In genomic region chr11:101395110-101395509, GRCm38 (mm10) we compare ENCODE assay signal across 9 mouse cellular contexts. TPM values are rescaled to one million over a fixed set of nuclear protein-coding genes. Genes with fewer than 3 reads are reported as not detected.
DNase-seq lines count a peak whose midpoint lies in the region; ATAC-seq and TF ChIP-seq lines count a peak whose summit lies in the region.
"Had no signal": no experiment of that assay in that cellular context is flagged by ENCODE, and none has a peak within 500 bp of the region (broad histone marks: within the 10 kb centered on the region; RNA-seq: fewer than 3 reads in every experiment).

No protein-coding gene starts in this region.

- peak; percentile 93 for TF ChIP-seq CTCF in brain, embryonic 14.5 days (IDR thresholded peaks at IDR 0.05; ENCODE audit: borderline replicate concordance, extremely low read depth, insufficient read depth, insufficient read length)

- H3K9ac ChIP-seq in heart, embryonic 12.5 days = no peak overlapping the region
- no peak overlapping the region for H3K9ac ChIP-seq in forebrain, embryonic 11.5 days (ENCODE audit: low read length)

- H3K4me1 ChIP-seq in heart, embryonic 12.5 days (replicated peaks) = no peaks in the 10 kb centered on the region
- no peaks in the 10 kb centered on the region for H3K4me1 ChIP-seq in forebrain, embryonic 11.5 days (replicated peaks; ENCODE audit: control insufficient read depth, insufficient read depth, low read length)

- no peaks in the 10 kb centered on the region for H3K36me3 ChIP-seq in heart, embryonic 12.5 days
- H3K36me3 ChIP-seq in forebrain, embryonic 11.5 days (ENCODE audit: control insufficient read depth, insufficient read depth, low read length) = no peaks in the 10 kb centered on the region
- no peaks in the 10 kb centered on the region for H3K36me3 ChIP-seq in splenic B cell, adult 2 months (ENCODE audit: control insufficient read depth, insufficient read depth, low read length, poor library complexity, severe bottlenecking)

- 9% methylated on average over 8 of the region's 8 CpGs for WGBS in heart, embryonic 12.5 days
- WGBS in forebrain, embryonic 11.5 days = 4% methylated on average over 8 of the region's 8 CpGs

- no peak for TF ChIP-seq POLR2A in brain, embryonic 14.5 days (IDR thresholded peaks at IDR 0.05; ENCODE audit: borderline replicate concordance, extremely low read depth, insufficient read depth, insufficient read length, poor library complexity, severe bottlenecking)

- ATAC-seq in heart, embryonic 12.5 days (ENCODE audit: insufficient number of reproducible peaks, low FRiP score) = no peak
- ATAC-seq in forebrain, embryonic 11.5 days (replicated peaks; ENCODE audit: low FRiP score) = no peak

- 0 out of 2 replicates have a peak, but pooled peaks cover 4% of the 10 kb centered on the region for H3K9me3 ChIP-seq in heart, embryonic 12.5 days (replicated peaks)
- H3K9me3 ChIP-seq in forebrain, embryonic 11.5 days (ENCODE audit: control insufficient read depth, low read length) = no peaks in the 10 kb centered on the region

- no peak overlapping the region for H3K4me2 ChIP-seq in heart, embryonic 12.5 days
- H3K4me2 ChIP-seq in forebrain, embryonic 11.5 days (ENCODE audit: low read depth, low read length, severe bottlenecking) = no peak overlapping the region

- H3K27me3 ChIP-seq in heart, embryonic 12.5 days (replicated peaks) = no peaks in the 10 kb centered on the region
- H3K27me3 ChIP-seq in forebrain, embryonic 11.5 days (ENCODE audit: control insufficient read depth, insufficient read depth, low read length) = no peaks in the 10 kb centered on the region
- no peaks in the 10 kb centered on the region for H3K27me3 ChIP-seq in splenic B cell, adult 2 months (ENCODE audit: control insufficient read depth, insufficient read depth, low read length, poor library complexity, severe bottlenecking)

- intact Hi-C loops in heart, postnatal 36 days (cut with DNase I) = loop anchor here (1.0 to 5.0 kb wide), 2 partner anchors 72 to 183 kb away; no protein-coding TSS in a partner anchor

- no peak overlapping the region for H3K4me3 ChIP-seq in heart, embryonic 12.5 days
- H3K4me3 ChIP-seq in forebrain, embryonic 11.5 days (ENCODE audit: low read depth, low read length) = no peak overlapping the region

- peak; percentile 92 for DNase-seq in heart, adult 11 months
- DNase-seq in brain, embryonic 14.5 days (ENCODE audit: low read depth) = peak; percentile 92
- DNase-seq in forebrain, embryonic 11.5 days (ENCODE audit: low spot score) = peak; percentile 86
- DNase-seq in heart, postnatal 36 days = peak; percentile 73
- DNase-seq in layer of hippocampus, adult 8-10 months (ENCODE audit: low spot score in 2 of 2) = peak; percentile 69 to 75
- peak; percentile 83 for DNase-seq in lung, postnatal 36 days
- DNase-seq in splenic B cell, adult 2 months (ENCODE audit: low read depth, low spot score) = peak; percentile 58

- H3K27ac ChIP-seq in heart, embryonic 12.5 days (ENCODE audit: poor library complexity, severe bottlenecking) = no peak overlapping the region
- H3K27ac ChIP-seq in forebrain, embryonic 11.5 days (ENCODE audit: low read depth, low read length) = no peak overlapping the region

RNA-seq across cellular contexts. Expression of gene Aarsd1, which starts 22.3 kb away (rescaled TPM):
- polyA plus RNA-seq in heart, embryonic 12.5 days (2016; fragmentation: Nextera tagmentation; extraction: Ambion mirVana) = 42.9 and 55.5 TPM in 2 replicates
- 51.3 and 53.6 TPM in 2 replicates for polyA plus RNA-seq in brain, embryonic 14.5 days (2012; rRNA removed)
- 101 and 111 TPM in 2 replicates for polyA plus RNA-seq in forebrain, embryonic 11.5 days (2014; fragmentation: Nextera tagmentation; extraction: Ambion mirVana)
- total RNA-seq in heart, postnatal 36 days (2021) = 10 to 100 TPM; 18.6 to 22.8 TPM
- 10 to 100 TPM; 47.6 to 54.3 (median 48.9) TPM for total RNA-seq in layer of hippocampus, adult 8-10 months (2022)

RNA-seq across cellular contexts. Expression of gene G6pc, which starts 27.7 kb away (rescaled TPM):
- polyA plus RNA-seq in heart, embryonic 12.5 days (2016; fragmentation: Nextera tagmentation; extraction: Ambion mirVana) = not detected in 2 replicates
- not detected in 2 replicates for polyA plus RNA-seq in brain, embryonic 14.5 days (2012; rRNA removed)
- not detected in 2 replicates for polyA plus RNA-seq in forebrain, embryonic 11.5 days (2014; fragmentation: Nextera tagmentation; extraction: Ambion mirVana)
- total RNA-seq in heart, postnatal 36 days (2021) = not detected
- not detected for total RNA-seq in layer of hippocampus, adult 8-10 months (2022)
- total RNA-seq: neutrophil, adult 5-6 weeks had no signal

RNA-seq across cellular contexts. Expression of gene Gm27029, which starts 29.5 kb away (rescaled TPM):
- 6.7 and 14.0 TPM in 2 replicates for polyA plus RNA-seq in heart, embryonic 12.5 days (2016; fragmentation: Nextera tagmentation; extraction: Ambion mirVana)
- polyA plus RNA-seq in brain, embryonic 14.5 days (2012; rRNA removed) = 3.6 and 3.9 TPM in 2 replicates
- polyA plus RNA-seq in forebrain, embryonic 11.5 days (2014; fragmentation: Nextera tagmentation; extraction: Ambion mirVana) = 8.2 and 9.5 TPM in 2 replicates
- 10 to 100 TPM in 1 of 2 experiments, 1 to 10 TPM in 1; 8.0 to 10.3 TPM for total RNA-seq in heart, postnatal 36 days (2021)
- total RNA-seq in layer of hippocampus, adult 8-10 months (2022) = 1 to 10 TPM; 6.0 to 9.6 (median 6.5) TPM

RNA-seq across cellular contexts. Expression of gene Rundc1, which starts 29.8 kb away (rescaled TPM):
- polyA plus RNA-seq in heart, embryonic 12.5 days (2016; fragmentation: Nextera tagmentation; extraction: Ambion mirVana) = 17.3 and 17.4 TPM in 2 replicates
- polyA plus RNA-seq in brain, embryonic 14.5 days (2012; rRNA removed) = 29.9 and 31.2 TPM in 2 replicates
- 22.5 and 24.5 TPM in 2 replicates for polyA plus RNA-seq in forebrain, embryonic 11.5 days (2014; fragmentation: Nextera tagmentation; extraction: Ambion mirVana)
- total RNA-seq in heart, postnatal 36 days (2021) = 10 to 100 TPM; 12.2 to 12.4 TPM
- 10 to 100 TPM; 27.8 to 35.4 (median 31.9) TPM for total RNA-seq in layer of hippocampus, adult 8-10 months (2022)

RNA-seq across cellular contexts. Expression of gene Ptges3l, which starts 30.0 kb away (rescaled TPM):
- polyA plus RNA-seq in heart, embryonic 12.5 days (2016; fragmentation: Nextera tagmentation; extraction: Ambion mirVana) = 80.3 and 80.5 TPM in 2 replicates
- polyA plus RNA-seq in brain, embryonic 14.5 days (2012; rRNA removed) = 1.9 and 2.6 TPM in 2 replicates
- polyA plus RNA-seq in forebrain, embryonic 11.5 days (2014; fragmentation: Nextera tagmentation; extraction: Ambion mirVana) = 1.6 and 2.7 TPM in 2 replicates
- total RNA-seq in heart, postnatal 36 days (2021) = 10 to 100 TPM; 50.6 to 66.9 TPM
- 1 to 10 TPM in 3 of 4 experiments, under 1 TPM in 1; 0.74 to 1.5 (median 1.3) TPM for total RNA-seq in layer of hippocampus, adult 8-10 months (2022)
